Mouse (Mus musculus): Measurements from ENCODE around the gene Ankrd13a.

- TF ChIP-seq CTCF (IDR thresholded peaks at IDR 0.05; ENCODE audit: low read depth) (no peak), EP300 (IDR thresholded peaks at IDR 0.05; ENCODE audit: low read depth) (no peak)
Measured at GRCm38 (mm10) chr5:114745581-114745980, 28.9 kb upstream of the Ankrd13a start.
